Mouse (Mus musculus): ENCODE data around the gene Sept7. TPM values are rescaled to one million over a fixed set of nuclear protein-coding genes. Genes with fewer than 3 reads are reported as not detected.
"Not testable (repeated sequence)": the region's sequence is repeated elsewhere in the genome, so short reads cannot be mapped to it uniquely, and the experiment has no call there.

Gene Sept7
- polyA plus RNA-seq, 1 experiment from 2014 or later: 83.6 TPM

GRCm38 (mm10) chr9:25317827-25318505, 65.7 kb downstream of the Sept7 start:
- H3K4me1 ChIP-seq (ENCODE audit: insufficient read depth): no peaks in the 10 kb centered on the region
- H3K9me3 ChIP-seq (ENCODE audit: low read length): no peaks in the 10 kb centered on the region
- no peaks in the 10 kb centered on the region for H3K27me3 ChIP-seq (ENCODE audit: insufficient read depth, low read length)
- H3K4me2 ChIP-seq (ENCODE audit: low read depth, low read length): no peak overlapping the region
- H3K36me3 ChIP-seq (replicated peaks; ENCODE audit: insufficient read depth, low read length): no peaks in the 10 kb centered on the region
- DNase-seq: peak; percentile 48
- no peak overlapping the region for H3K4me3 ChIP-seq (ENCODE audit: low read depth, low read length)
- H3K27ac ChIP-seq (ENCODE audit: low read depth): no peak overlapping the region
- no peak for TF ChIP-seq EP300 (IDR thresholded peaks at IDR 0.05; ENCODE audit: low read depth)
- peak; percentile 82 for TF ChIP-seq CTCF (IDR thresholded peaks at IDR 0.05; ENCODE audit: low read depth)
- H3K9ac ChIP-seq (replicated peaks): no peak overlapping the region
- WGBS (ENCODE audit: insufficient replicate concordance): 47% methylated on average over 4 of the region's 4 CpGs
- ATAC-seq: peak; percentile 79

GRCm38 (mm10) chr9:25319676-25320075, 67.4 kb downstream of the Sept7 start:
- not testable (repeated sequence) for H3K9ac ChIP-seq (replicated peaks); H3K36me3 ChIP-seq (replicated peaks; ENCODE audit: insufficient read depth, low read length); H3K4me1 ChIP-seq (ENCODE audit: insufficient read depth); H3K4me2 ChIP-seq (ENCODE audit: low read depth, low read length); H3K9me3 ChIP-seq (ENCODE audit: low read length); ATAC-seq; H3K4me3 ChIP-seq (ENCODE audit: low read depth, low read length); DNase-seq; H3K27me3 ChIP-seq (ENCODE audit: insufficient read depth, low read length); H3K27ac ChIP-seq (ENCODE audit: low read depth)
- 91% methylated on average over 6 of the region's 6 CpGs for WGBS (ENCODE audit: insufficient replicate concordance)

- H3K36me3 ChIP-seq (replicated peaks; ENCODE audit: insufficient read depth, low read length): no peaks in the 10 kb centered on the region
- no peaks in the 10 kb centered on the region for H3K27me3 ChIP-seq (ENCODE audit: insufficient read depth, low read length)
- H3K4me1 ChIP-seq (ENCODE audit: insufficient read depth): no peaks in the 10 kb centered on the region
- ATAC-seq (no peak), DNase-seq (no peak)
- H3K9ac ChIP-seq (replicated peaks): no peak overlapping the region
- H3K9me3 ChIP-seq (ENCODE audit: low read length): no peaks in the 10 kb centered on the region
- no peak overlapping the region for H3K4me3 ChIP-seq (ENCODE audit: low read depth, low read length)
- H3K27ac ChIP-seq (ENCODE audit: low read depth): no peak overlapping the region
- H3K4me2 ChIP-seq (ENCODE audit: low read depth, low read length): no peak overlapping the region
- WGBS (ENCODE audit: insufficient replicate concordance): 67% methylated on average over 4 of the region's 4 CpGs
- TF ChIP-seq EP300 (IDR thresholded peaks at IDR 0.05; ENCODE audit: low read depth) (no peak), CTCF (IDR thresholded peaks at IDR 0.05; ENCODE audit: low read depth) (no peak)
Observed at GRCm38 (mm10) chr9:25327727-25328370, 75.6 kb downstream of the Sept7 start.

GRCm38 (mm10) chr9:25328946-25329723, 76.9 kb downstream of the Sept7 start:
- TF ChIP-seq EP300 (IDR thresholded peaks at IDR 0.05; ENCODE audit: low read depth) (no peak), CTCF (IDR thresholded peaks at IDR 0.05; ENCODE audit: low read depth) (no peak)
- no peak overlapping the region for H3K9ac ChIP-seq (replicated peaks)
- peak; percentile 84 for ATAC-seq
- no peak overlapping the region for H3K4me2 ChIP-seq (ENCODE audit: low read depth, low read length)
- no peaks in the 10 kb centered on the region for H3K27me3 ChIP-seq (ENCODE audit: insufficient read depth, low read length)
- DNase-seq: peak; percentile 30
- H3K36me3 ChIP-seq (replicated peaks; ENCODE audit: insufficient read depth, low read length): no peaks in the 10 kb centered on the region
- no peaks in the 10 kb centered on the region for H3K4me1 ChIP-seq (ENCODE audit: insufficient read depth)
- no peak overlapping the region for H3K27ac ChIP-seq (ENCODE audit: low read depth)
- whole genome bisulfite sequencing (ENCODE audit: insufficient replicate concordance): 63% methylated on average over 11 of the region's 11 CpGs
- H3K4me3 ChIP-seq (ENCODE audit: low read depth, low read length): no peak overlapping the region
- no peaks in the 10 kb centered on the region for H3K9me3 ChIP-seq (ENCODE audit: low read length)

- Histone ChIP-seq H3K4me2 (ENCODE audit: low read depth, low read length) (no peak overlapping the region), H3K36me3 (replicated peaks; ENCODE audit: insufficient read depth, low read length) (no peaks in the 10 kb centered on the region), H3K27ac (ENCODE audit: low read depth) (no peak overlapping the region), H3K4me1 (ENCODE audit: insufficient read depth) (no peaks in the 10 kb centered on the region), H3K9ac (replicated peaks) (no peak overlapping the region), H3K4me3 (ENCODE audit: low read depth, low read length) (no peak overlapping the region), H3K27me3 (ENCODE audit: insufficient read depth, low read length) (no peaks in the 10 kb centered on the region), H3K9me3 (ENCODE audit: low read length) (no peaks in the 10 kb centered on the region)
- WGBS (ENCODE audit: insufficient replicate concordance): 65% methylated on average over 2 of the region's 2 CpGs
- TF ChIP-seq CTCF (IDR thresholded peaks at IDR 0.05; ENCODE audit: low read depth): no peak
- no peak for TF ChIP-seq EP300 (IDR thresholded peaks at IDR 0.05; ENCODE audit: low read depth)
- DNase-seq (no peak), ATAC-seq (no peak)
Observed at GRCm38 (mm10) chr9:25337436-25338198, 85.4 kb downstream of the Sept7 start.

- no peak for ATAC-seq
- 56% methylated on average over 1 of the region's 1 CpGs for WGBS (ENCODE audit: insufficient replicate concordance)
Observed at GRCm38 (mm10) chr9:25340412-25340811, 88.2 kb downstream of the Sept7 start.

More at GRCm38 (mm10) chr9:25340412-25340811, 88.2 kb downstream of the Sept7 start:
- Histone ChIP-seq H3K4me2 (ENCODE audit: low read depth, low read length) (no peak overlapping the region), H3K9me3 (ENCODE audit: low read length) (no peaks in the 10 kb centered on the region), H3K9ac (replicated peaks) (no peak overlapping the region), H3K36me3 (replicated peaks; ENCODE audit: insufficient read depth, low read length) (no peaks in the 10 kb centered on the region), H3K27ac (ENCODE audit: low read depth) (no peak overlapping the region), H3K4me1 (ENCODE audit: insufficient read depth) (no peaks in the 10 kb centered on the region), H3K4me3 (ENCODE audit: low read depth, low read length) (no peak overlapping the region), H3K27me3 (ENCODE audit: insufficient read depth, low read length) (no peaks in the 10 kb centered on the region)
- TF ChIP-seq CTCF (IDR thresholded peaks at IDR 0.05; ENCODE audit: low read depth) (no peak), EP300 (IDR thresholded peaks at IDR 0.05; ENCODE audit: low read depth) (no peak)
- no peak for DNase-seq

Data from liver, postnatal 0 days (tissue).